Mouse (Mus musculus): ENCODE measurements around the gene Taf1b. TPM values are rescaled to one million over a fixed set of nuclear protein-coding genes. Genes with fewer than 3 reads are reported as not detected.

Taf1b gene
- polyA plus RNA-seq, 1 experiment: 8.3 TPM

- DNase-seq (ENCODE audit: low read depth): no peak
These were observed 54.4 kb downstream of the Taf1b start for GRCm38 (mm10) chr12:24552531-24552930.

GRCm38 (mm10) chr12:24555976-24556375, 57.8 kb downstream of the Taf1b start:
- no peak for DNase-seq (ENCODE audit: low read depth)

- DNase-seq (ENCODE audit: low read depth): no peak
These were observed 65.3 kb downstream of the Taf1b start for GRCm38 (mm10) chr12:24563395-24563960.

GRCm38 (mm10) chr12:24565311-24565710, 67.2 kb downstream of the Taf1b start:
- DNase-seq (ENCODE audit: low read depth): no peak

GRCm38 (mm10) chr12:24567606-24568005, 69.4 kb downstream of the Taf1b start:
- no peak for DNase-seq (ENCODE audit: low read depth)

- DNase-seq (ENCODE audit: low read depth): no peak
These were observed 73.6 kb downstream of the Taf1b start, which contains the start of gene Grhl1 for GRCm38 (mm10) chr12:24571523-24572392. Grhl1 (plus strand) TSS chr12:24572283.

- no peak for DNase-seq (ENCODE audit: low read depth)
These were observed 74.5 kb downstream of the Taf1b start for GRCm38 (mm10) chr12:24572421-24573274.

- DNase-seq (ENCODE audit: low read depth): no peak
These were observed 75.1 kb downstream of the Taf1b start for GRCm38 (mm10) chr12:24573275-24573580.

- DNase-seq (ENCODE audit: low read depth): peak; percentile 86
These were observed 76.7 kb downstream of the Taf1b start for GRCm38 (mm10) chr12:24574870-24575269.

GRCm38 (mm10) chr12:24580452-24580851, 82.3 kb downstream of the Taf1b start:
- DNase-seq (ENCODE audit: low read depth): no peak

- DNase-seq (ENCODE audit: low read depth): no peak
These were observed 83.0 kb downstream of the Taf1b start for GRCm38 (mm10) chr12:24580996-24581683.

GRCm38 (mm10) chr12:24583653-24584052, 85.5 kb downstream of the Taf1b start:
- DNase-seq (ENCODE audit: low read depth): no peak

GRCm38 (mm10) chr12:24584835-24585234, 86.7 kb downstream of the Taf1b start:
- no peak for DNase-seq (ENCODE audit: low read depth)

- DNase-seq (ENCODE audit: low read depth): no peak
These were observed 88.0 kb downstream of the Taf1b start for GRCm38 (mm10) chr12:24586193-24586592.

- DNase-seq (ENCODE audit: low read depth): no peak
These were observed 92.2 kb downstream of the Taf1b start for GRCm38 (mm10) chr12:24590371-24590770.

GRCm38 (mm10) chr12:24592055-24592454, 93.9 kb downstream of the Taf1b start:
- peak; percentile 83 for DNase-seq (ENCODE audit: low read depth)

- peak; percentile 96 for DNase-seq (ENCODE audit: low read depth)
These were observed 95.0 kb downstream of the Taf1b start for GRCm38 (mm10) chr12:24592956-24593672.

- no peak for DNase-seq (ENCODE audit: low read depth)
These were observed 99.2 kb downstream of the Taf1b start for GRCm38 (mm10) chr12:24597376-24597775.

- DNase-seq (ENCODE audit: low read depth): no peak
These were observed 101.3 kb downstream of the Taf1b start for GRCm38 (mm10) chr12:24599366-24599895.

- DNase-seq (ENCODE audit: low read depth): no peak
These were observed 101.9 kb downstream of the Taf1b start for GRCm38 (mm10) chr12:24600074-24600473.

GRCm38 (mm10) chr12:24600806-24601205, 102.6 kb downstream of the Taf1b start:
- no peak for DNase-seq (ENCODE audit: low read depth)

All from gonadal fat pad, adult 2 months (tissue).